Mouse (Mus musculus): Measurements from ENCODE around the gene Sat2.
"Not testable (repeated sequence)": the region's sequence is repeated elsewhere in the genome, so short reads cannot be mapped to it uniquely, and the experiment has no call there.

Gene Sat2

GRCm38 (mm10) chr11:69601768-69602167, 20.1 kb upstream of the Sat2 start:
- no peak for DNase-seq (ENCODE audit: low spot score)

DNA sequence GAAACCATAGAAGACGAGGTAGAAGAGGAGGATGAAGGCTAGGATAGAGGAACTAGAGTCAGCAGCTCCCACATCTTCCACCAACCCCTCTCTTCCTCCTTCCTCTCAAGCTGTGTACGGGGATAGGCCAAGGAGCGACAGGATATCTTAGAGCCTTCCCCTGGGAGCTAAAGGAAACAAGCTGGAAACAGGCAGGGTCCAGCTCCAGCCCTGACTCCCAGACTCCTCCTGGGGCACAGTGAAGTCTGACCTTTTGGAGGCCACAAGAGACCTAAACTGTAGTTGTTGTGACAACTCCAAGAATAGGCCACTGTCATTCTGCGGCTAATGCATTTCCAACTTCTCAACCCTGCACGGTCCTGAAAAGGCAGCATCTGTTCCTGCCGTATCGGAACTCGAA, 18.3 kb upstream of the Sat2 start:
- DNase-seq (ENCODE audit: low spot score): no peak

- no peak for DNase-seq (ENCODE audit: low spot score)
These were observed 17.5 kb upstream of the Sat2 start for GRCm38 (mm10) chr11:69604347-69604746.

DNA sequence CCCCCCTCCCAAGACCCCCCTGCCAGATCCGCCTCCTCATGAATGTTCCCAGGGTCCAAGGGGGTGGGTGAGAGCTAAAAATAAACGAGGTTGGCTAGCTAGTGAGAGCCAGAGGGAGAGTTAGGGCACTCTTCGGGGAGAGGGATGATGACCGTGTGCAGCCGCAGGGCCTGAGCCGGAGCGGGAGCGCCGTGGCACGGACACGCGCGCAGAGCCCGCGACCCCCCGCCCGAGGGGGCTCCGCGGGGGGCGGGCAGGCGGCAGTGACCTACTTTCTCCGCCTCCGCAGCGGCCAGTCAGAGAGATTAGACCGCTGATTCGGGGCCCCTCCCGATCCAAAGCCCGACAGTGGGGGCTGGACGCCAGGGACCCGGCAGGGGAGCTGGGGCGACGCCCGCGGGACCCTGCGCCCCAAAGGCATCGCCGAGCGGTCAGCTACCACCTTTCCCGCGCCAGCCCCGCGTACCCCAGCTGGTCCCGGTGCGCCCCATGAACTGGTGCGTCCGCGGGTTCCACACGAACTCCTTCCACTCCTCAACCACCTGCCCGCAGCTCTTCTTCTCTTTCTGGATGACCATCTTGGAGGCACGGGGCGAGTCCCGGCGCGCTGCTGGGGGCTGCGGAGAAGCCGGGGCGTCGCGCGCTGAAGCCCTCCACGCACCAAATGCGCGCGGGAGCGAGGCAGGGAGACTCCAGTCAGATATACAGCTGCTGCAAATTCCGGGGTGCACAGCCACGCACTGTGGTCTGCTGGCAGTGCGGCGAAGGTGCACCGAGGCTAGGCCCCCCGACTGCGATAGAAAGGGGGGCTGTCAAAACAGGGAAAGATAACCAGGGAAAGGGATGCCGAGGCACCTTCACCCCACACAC, 16.8 kb upstream of the Sat2 start:
- DNase-seq (ENCODE audit: low spot score): no peak

DNA sequence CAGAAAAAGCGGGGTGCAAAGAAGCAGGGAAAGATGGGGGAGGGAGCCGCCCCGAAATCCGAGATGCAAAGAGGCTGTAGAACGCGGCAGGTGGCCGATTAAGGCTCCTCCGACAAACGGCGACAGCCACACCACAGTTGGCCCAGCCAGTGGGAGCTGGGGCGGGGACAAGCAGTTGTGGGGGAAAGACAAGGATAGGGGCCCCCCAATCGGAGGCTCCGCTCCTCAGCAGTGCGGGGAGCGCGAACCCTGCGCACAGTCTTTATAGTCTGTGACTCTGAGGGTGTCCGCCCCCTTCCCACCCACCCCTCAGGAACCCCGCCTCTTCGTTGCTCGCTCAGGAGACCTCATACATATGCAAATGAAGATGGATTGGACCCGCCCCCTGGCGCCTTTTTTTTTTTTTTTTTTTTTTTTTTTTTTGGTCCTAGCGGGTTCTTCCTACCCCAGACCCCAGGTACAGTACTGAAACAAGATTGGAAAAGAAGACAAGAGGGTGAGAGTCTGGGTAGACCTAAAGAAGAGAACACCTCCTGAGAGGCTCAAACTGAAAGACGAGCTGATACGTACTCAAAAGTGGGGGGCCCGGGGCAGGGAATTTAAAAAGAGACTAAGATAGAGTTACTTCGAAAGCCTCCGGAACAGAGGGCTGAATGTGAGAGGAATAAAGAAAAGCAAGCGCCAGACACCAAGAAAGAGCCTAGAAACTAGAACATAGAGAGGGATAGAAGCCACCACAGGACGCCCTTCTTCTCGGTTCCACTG, 15.9 kb upstream of the Sat2 start, which contains the start of gene Atp1b2:
Gene Atp1b2 (minus strand): TSS at position 217 of the 765 bp plus-strand sequence.
- DNase-seq (ENCODE audit: low spot score): peak; percentile 71

GRCm38 (mm10) chr11:69606491-69606795, 15.4 kb upstream of the Sat2 start:
- DNase-seq (ENCODE audit: low spot score): no peak

DNA sequence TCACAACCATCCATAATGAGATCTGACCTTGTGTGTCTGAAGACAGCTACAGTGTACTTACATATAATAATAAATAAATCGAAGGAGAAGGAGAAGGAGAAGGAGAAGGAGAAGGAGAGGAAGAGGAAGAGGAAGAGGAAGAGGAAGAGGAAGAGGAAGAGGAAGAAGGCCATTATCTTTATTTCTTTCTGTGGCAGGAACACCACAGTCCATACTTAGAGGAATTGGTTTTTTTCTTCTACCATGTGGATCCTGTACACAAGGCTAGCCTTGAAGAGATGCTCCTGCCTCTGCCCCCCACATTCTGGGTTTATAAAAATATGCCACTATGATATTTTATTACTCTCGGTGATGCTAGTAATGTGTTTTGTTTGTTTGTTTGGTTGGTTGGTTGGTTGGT, 15.0 kb upstream of the Sat2 start:
- DNase-seq (ENCODE audit: low spot score): no peak

- DNase-seq (ENCODE audit: low spot score): no peak
These were observed 13.3 kb upstream of the Sat2 start for GRCm38 (mm10) chr11:69608525-69608924.

GRCm38 (mm10) chr11:69609416-69609815, 12.4 kb upstream of the Sat2 start:
- DNase-seq (ENCODE audit: low spot score): no peak

DNA sequence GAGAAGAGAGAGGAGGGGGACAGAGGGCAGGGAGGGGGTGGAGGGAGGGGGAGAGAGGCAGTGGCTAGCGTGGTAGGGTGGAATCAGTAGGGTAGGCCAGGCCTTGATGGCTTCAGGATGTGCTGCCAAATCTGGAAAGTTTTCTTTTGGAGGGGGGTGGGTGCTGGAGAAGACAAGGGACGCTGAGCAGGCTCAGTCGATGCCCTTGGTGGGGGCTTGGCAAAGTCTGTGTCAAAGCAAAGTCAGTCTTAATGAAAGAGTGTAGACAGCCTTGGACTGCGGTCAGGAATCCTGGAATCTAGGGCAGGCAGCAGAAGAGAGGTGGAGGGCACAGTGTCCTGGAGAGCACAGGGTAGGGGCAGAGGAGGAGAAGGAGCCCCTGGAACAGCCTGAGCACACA, 10.9 kb upstream of the Sat2 start:
- no peak for DNase-seq (ENCODE audit: low spot score)

- DNase-seq (ENCODE audit: low spot score): peak; percentile 68
These were observed 8.1 kb upstream of the Sat2 start for GRCm38 (mm10) chr11:69613553-69614256.

- DNase-seq (ENCODE audit: low spot score): not testable (repeated sequence)
These were observed 7.6 kb upstream of the Sat2 start for GRCm38 (mm10) chr11:69614257-69614588.

GRCm38 (mm10) chr11:69616781-69617180, 5.0 kb upstream of the Sat2 start:
- no peak for DNase-seq (ENCODE audit: low spot score)

DNA sequence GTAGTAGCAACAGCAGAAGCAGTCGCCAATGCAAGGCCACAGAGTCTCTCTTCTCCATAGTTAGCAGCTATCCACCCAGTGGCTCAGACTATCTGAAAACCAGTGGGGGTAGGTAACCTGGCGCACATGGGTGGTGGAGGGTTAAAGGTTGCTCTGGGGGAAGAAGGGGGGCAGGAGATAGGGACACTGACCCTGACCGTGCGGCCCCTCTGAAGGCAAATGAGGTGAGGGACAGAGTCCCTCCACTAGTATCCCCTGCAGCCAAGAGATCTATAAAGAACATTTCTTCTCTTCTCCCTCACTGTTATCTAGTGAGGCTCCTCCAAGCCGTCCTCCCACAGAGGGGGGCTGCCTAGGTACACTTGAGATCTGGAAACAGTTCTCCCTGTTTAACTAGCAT, 4.0 kb upstream of the Sat2 start, which contains the start of gene Shbg:
Gene Shbg (minus strand): TSS at position 101 of the 400 bp plus-strand sequence.
- DNase-seq (ENCODE audit: low spot score): no peak

DNA sequence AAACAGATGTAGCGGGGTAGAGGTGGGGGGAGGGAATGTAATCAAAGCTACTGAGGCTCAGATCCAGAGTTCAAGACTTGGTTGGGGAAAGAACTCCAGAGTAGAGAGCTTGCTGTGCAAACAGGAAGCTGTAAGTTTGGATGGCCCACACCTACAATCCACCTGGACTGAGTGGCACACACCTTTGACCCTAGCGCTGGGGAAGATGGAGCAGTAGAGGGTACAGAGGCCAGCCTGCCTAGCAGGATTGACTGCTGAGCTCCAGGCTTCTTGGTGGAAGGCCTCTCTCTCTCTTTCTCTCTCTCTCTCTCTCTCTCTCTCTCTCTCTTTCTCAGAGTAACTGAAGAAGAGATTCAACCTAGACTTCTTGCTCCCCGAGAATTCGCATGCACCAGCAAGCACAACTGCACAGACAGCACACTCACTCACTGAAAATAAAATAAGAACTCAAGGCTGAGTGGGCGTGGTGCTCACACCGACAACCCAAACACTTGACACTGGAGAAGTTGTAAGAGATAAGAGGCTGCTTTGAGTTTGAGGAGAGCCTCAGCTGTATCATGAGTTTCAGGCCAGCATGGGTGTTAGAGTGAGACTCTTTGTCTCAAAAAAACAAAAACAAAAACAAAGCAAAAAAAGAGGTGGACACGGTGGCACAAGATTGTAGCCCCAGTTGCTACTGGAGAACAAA, 1.3 kb upstream of the Sat2 start:
- no peak for DNase-seq (ENCODE audit: low spot score)

GRCm38 (mm10) chr11:69622406-69622805, 582 bp downstream of the Sat2 start:
- DNase-seq (ENCODE audit: low spot score): no peak

- DNase-seq (ENCODE audit: low spot score): no peak
These were observed 1.2 kb downstream of the Sat2 start for GRCm38 (mm10) chr11:69623006-69623405.

DNA sequence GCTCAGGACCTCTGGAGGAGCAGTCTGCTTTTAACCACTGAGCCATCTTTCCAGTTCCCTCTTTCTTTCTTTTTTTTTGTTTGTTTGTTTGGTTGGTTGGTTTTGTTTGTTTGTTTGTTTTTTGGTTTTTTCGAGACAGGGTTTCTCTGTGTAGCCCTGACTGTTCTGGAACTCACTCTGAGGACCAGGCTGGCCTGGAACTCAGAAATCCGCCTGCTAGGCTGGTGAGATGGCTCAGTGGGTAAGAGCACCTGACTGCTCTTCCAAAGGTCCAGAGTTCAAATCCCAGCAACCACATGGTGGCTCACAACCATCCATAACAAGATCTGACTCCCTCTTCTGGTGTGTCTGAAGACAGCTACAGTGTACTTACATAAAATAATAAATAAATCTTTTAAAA, 2.5 kb downstream of the Sat2 start:
- DNase-seq (ENCODE audit: low spot score): not testable (repeated sequence)

GRCm38 (mm10) chr11:69628286-69628685, 6.5 kb downstream of the Sat2 start:
- peak; percentile 65 for DNase-seq (ENCODE audit: low spot score)

GRCm38 (mm10) chr11:69629802-69630201, 8.0 kb downstream of the Sat2 start:
- DNase-seq (ENCODE audit: low spot score): no peak

DNA sequence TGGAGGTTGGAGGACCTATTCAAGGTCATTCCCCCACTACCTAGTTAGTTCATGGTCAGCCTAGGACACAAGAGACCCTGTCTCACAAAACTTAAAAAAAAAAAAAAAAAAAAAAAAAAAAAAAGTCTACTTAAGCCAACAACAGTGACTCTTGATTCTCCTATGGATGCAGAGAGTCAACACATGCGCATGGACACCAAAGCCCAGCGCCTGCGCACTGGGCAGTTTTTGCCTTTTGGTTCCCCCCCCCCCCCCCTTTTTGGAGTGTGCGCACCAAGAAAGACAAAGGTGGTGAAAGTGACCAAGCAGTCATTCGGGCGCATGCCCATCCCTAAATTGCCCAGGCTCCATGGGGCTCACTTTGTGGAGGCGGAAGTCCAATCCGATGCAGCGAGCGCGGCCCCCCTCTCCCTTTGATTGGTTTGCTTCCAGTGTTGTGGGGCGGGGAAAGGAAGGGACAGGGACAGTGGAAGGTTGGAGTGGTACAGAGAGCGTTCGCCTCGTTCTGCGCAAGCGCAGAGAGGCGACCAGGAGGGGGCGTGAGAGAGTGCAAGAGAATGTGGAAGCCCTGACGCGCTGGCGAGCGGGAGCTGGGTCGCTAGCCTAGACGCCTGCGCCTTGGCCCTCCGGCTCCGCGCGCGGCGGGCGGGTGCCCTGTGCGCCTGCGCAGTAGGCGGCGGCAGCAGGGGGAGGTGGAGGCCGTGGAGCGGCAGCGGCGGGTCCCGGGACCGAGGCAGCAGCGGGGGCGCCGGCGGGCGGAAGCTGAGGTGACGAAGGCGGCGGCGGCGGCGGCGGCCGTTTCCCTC, 10.7 kb downstream of the Sat2 start, which contains the start of gene Fxr2:
Gene Fxr2 (plus strand): TSS at position 707 of the 806 bp plus-strand sequence.
- DNase-seq (ENCODE audit: low spot score): peak; percentile 100

Data from spleen, adult 12 weeks (tissue).